Mouse (Mus musculus): ENCODE data around the gene Ift57. TPM values are rescaled to one million over a fixed set of nuclear protein-coding genes. Genes with fewer than 3 reads are reported as not detected.

The Ift57 gene
- polyA plus RNA-seq, 1 experiment, result 14.7 TPM

DNA sequence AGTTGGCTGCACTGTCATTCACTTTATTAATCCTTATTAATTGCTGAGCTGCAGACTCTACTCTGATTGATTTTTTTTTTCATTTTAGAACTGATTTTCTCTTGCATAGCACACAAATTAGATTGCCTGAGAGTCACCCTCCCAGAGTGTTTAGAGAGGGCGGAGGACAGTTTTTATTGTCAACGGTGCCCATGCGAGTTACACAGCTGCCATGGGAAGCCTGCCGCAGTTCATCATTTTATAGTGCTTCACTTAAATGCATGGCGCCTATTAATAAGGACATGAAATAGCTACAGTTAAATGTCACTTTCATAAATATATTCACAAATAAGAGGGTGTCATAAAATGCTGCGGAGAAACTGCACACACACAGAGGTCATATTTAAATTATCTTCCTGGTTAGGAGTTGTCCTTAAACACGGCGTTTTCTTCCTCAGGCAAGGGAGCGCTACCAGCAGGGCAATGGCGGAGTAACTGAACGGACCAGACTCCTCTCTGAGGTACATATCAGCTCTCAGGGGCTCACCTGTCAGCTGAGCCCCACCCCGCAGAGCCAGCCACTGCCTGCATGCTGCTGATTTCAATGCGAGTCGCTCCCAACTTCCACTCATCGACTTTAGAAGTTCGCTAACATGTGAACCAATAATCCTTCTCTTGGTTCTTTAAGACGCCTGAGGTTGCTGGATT lies 61.6 kb downstream of the Ift57 start:
- Histone ChIP-seq H3K36me3 (ENCODE audit: control insufficient read depth, insufficient read depth) (peaks cover 8% of the 10 kb centered on the region), H3ac (ENCODE audit: control insufficient read depth, insufficient read length) (no peak overlapping the region), H3K79me2 (ENCODE audit: control insufficient read depth, insufficient read depth) (no peaks in the 10 kb centered on the region), H3K4me2 (ENCODE audit: low read depth) (no peak overlapping the region), H3K27me3 (ENCODE audit: control insufficient read depth, insufficient read depth, insufficient read length) (no peaks in the 10 kb centered on the region), H3K4me3 (no peak overlapping the region)
- TF ChIP-seq REST (IDR thresholded peaks at IDR 0.05; ENCODE audit: insufficient read depth, insufficient read length) (no peak), MYOG (IDR thresholded peaks at IDR 0.05; ENCODE audit: control insufficient read depth in 1 of 3, insufficient read depth in 1 of 3, insufficient read length in 2 of 3, low read depth in 2 of 3) (no peak), SRF (IDR thresholded peaks at IDR 0.05; ENCODE audit: control insufficient read depth, insufficient read length, low read depth) (no peak), POLR2A (IDR thresholded peaks at IDR 0.05; ENCODE audit: insufficient read length, low read depth) (no peak), E2F4 (IDR thresholded peaks at IDR 0.05; ENCODE audit: insufficient read depth) (no peak), POLR2AphosphoS2 (IDR thresholded peaks at IDR 0.05; ENCODE audit: insufficient read length, low read depth) (no peak), MAX (IDR thresholded peaks at IDR 0.05; ENCODE audit: low read depth) (no peak), TCF3 (IDR thresholded peaks at IDR 0.05; ENCODE audit: insufficient read length, low read depth) (no peak), TCF12 (IDR thresholded peaks at IDR 0.05; ENCODE audit: insufficient read depth, poor library complexity, severe bottlenecking) (no peak)

DNA sequence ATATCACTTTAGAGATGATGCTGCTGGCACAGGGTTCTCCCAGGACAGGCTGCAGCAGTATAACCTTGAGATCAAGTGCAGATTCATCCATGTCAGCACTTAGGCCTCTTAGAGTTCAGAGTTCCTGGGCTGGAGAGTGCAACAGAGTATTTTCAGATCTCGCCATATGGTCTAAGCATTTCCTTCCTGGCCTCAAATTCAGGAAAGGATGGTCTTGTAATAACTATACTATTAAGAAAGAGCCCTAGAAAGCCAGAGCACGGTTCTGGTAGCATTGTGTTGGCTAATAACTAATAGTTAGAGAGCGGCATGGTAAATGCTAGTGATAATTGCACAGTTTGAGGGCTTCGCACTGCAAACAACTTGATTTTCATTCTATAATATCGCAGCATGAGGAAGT lies 62.9 kb downstream of the Ift57 start:
- Histone ChIP-seq H3K79me2 (ENCODE audit: control insufficient read depth, insufficient read depth) (no peaks in the 10 kb centered on the region), H3ac (ENCODE audit: control insufficient read depth, insufficient read length) (no peak overlapping the region), H3K4me2 (ENCODE audit: low read depth) (no peak overlapping the region), H3K36me3 (ENCODE audit: control insufficient read depth, insufficient read depth) (peaks cover 8% of the 10 kb centered on the region), H3K27me3 (ENCODE audit: control insufficient read depth, insufficient read depth, insufficient read length) (no peaks in the 10 kb centered on the region), H3K4me3 (no peak overlapping the region)
- no peak for TF ChIP-seq POLR2AphosphoS2 (IDR thresholded peaks at IDR 0.05; ENCODE audit: insufficient read length, low read depth)
- no peak for TF ChIP-seq POLR2A (IDR thresholded peaks at IDR 0.05; ENCODE audit: insufficient read length, low read depth)
- no peak for TF ChIP-seq MYOD1 (IDR thresholded peaks at IDR 0.05; ENCODE audit: control insufficient read depth in 1 of 3, insufficient read length in 2 of 3, low read depth in 2 of 3)
- no peak for TF ChIP-seq CEBPB (IDR thresholded peaks at IDR 0.05; ENCODE audit: insufficient read depth, poor library complexity, severe bottlenecking)
- no peak for TF ChIP-seq SRF (IDR thresholded peaks at IDR 0.05; ENCODE audit: control insufficient read depth, insufficient read length, low read depth)
- TF ChIP-seq MYOG (IDR thresholded peaks at IDR 0.05; ENCODE audit: control insufficient read depth in 1 of 3, insufficient read depth in 1 of 3, insufficient read length in 2 of 3, low read depth in 2 of 3), result no peak
- no peak for TF ChIP-seq TCF3 (IDR thresholded peaks at IDR 0.05; ENCODE audit: insufficient read length, low read depth)
- no peak for TF ChIP-seq USF1 (IDR thresholded peaks at IDR 0.05; ENCODE audit: low read depth)
- TF ChIP-seq E2F4 (IDR thresholded peaks at IDR 0.05; ENCODE audit: insufficient read depth), result no peak
- no peak for TF ChIP-seq TCF12 (IDR thresholded peaks at IDR 0.05; ENCODE audit: insufficient read depth, poor library complexity, severe bottlenecking)
- TF ChIP-seq MAX (IDR thresholded peaks at IDR 0.05; ENCODE audit: low read depth), result no peak
- TF ChIP-seq REST (IDR thresholded peaks at IDR 0.05; ENCODE audit: insufficient read depth, insufficient read length), result no peak

DNA sequence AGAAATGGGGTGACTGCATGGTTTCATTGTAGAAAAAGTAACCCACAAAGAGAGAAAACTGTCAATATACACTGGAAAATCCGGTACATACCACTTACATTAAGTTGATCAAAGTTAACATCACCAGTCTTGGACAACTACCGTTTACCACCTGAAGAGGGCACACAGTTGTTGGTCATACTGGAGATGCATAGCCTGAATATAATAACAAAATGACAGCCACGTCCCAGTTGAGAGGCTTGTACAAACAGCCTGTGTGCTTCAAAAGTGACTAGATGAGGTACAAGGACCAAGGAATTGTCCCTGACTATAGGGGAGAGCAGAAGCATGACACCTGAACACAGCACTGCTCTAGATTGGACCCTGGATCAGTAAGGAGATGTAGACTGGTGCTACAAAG lies 67.3 kb downstream of the Ift57 start:
- no peak overlapping the region for H3ac ChIP-seq (ENCODE audit: control insufficient read depth, insufficient read length)
- TF ChIP-seq MYOD1 (IDR thresholded peaks at IDR 0.05; ENCODE audit: control insufficient read depth in 1 of 3, insufficient read length in 2 of 3, low read depth in 2 of 3) (no peak), SRF (IDR thresholded peaks at IDR 0.05; ENCODE audit: control insufficient read depth, insufficient read length, low read depth) (no peak), E2F4 (IDR thresholded peaks at IDR 0.05; ENCODE audit: insufficient read depth) (no peak), CEBPB (IDR thresholded peaks at IDR 0.05; ENCODE audit: insufficient read depth, poor library complexity, severe bottlenecking) (no peak), MAX (IDR thresholded peaks at IDR 0.05; ENCODE audit: low read depth) (no peak), REST (IDR thresholded peaks at IDR 0.05; ENCODE audit: insufficient read depth, insufficient read length) (no peak), MYOG (IDR thresholded peaks at IDR 0.05; ENCODE audit: control insufficient read depth in 1 of 3, insufficient read depth in 1 of 3, insufficient read length in 2 of 3, low read depth in 2 of 3) (no peak), USF1 (IDR thresholded peaks at IDR 0.05; ENCODE audit: low read depth) (no peak), TCF3 (IDR thresholded peaks at IDR 0.05; ENCODE audit: insufficient read length, low read depth) (no peak)
- H3K4me3 ChIP-seq, result no peak overlapping the region
- H3K36me3 ChIP-seq (ENCODE audit: control insufficient read depth, insufficient read depth), result peaks cover 8% of the 10 kb centered on the region
- H3K79me2 ChIP-seq (ENCODE audit: control insufficient read depth, insufficient read depth), result no peaks in the 10 kb centered on the region
- no peaks in the 10 kb centered on the region for H3K27me3 ChIP-seq (ENCODE audit: control insufficient read depth, insufficient read depth, insufficient read length)
- no peak overlapping the region for H3K4me2 ChIP-seq (ENCODE audit: low read depth)

DNA sequence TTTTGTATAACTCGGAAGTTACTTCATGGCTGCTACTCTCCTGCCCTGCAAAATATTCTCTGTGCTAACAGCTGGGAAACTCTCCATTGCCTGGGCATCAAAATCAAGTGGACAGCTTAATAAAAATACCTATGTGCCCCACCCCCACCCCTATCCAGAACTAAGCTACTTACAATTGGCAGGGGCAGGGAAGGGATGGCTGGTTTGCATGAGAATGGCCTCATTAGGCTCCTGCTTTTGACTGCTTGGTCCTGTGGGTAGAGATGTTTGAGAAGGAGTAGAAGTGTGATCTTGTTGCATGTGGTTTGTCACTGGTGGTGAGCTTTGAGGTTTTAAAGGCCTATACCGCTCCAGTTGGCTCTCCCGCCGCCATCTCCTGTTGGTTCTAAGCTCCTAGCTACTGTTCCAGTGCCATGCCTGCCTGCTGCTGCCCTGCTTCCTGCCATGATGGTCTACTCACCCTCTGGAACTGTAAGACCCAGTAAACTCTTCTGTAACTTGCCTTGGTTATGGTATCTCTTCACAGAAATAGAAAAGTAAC lies 69.5 kb downstream of the Ift57 start:
- H3K4me2 ChIP-seq (ENCODE audit: low read depth), result no peak overlapping the region

More for the DNA sequence above, 69.5 kb downstream of the Ift57 start:
- Histone ChIP-seq H3K27me3 (ENCODE audit: control insufficient read depth, insufficient read depth, insufficient read length) (no peaks in the 10 kb centered on the region), H3ac (ENCODE audit: control insufficient read depth, insufficient read length) (no peak overlapping the region), H3K4me3 (no peak overlapping the region), H3K79me2 (ENCODE audit: control insufficient read depth, insufficient read depth) (no peaks in the 10 kb centered on the region), H3K36me3 (ENCODE audit: control insufficient read depth, insufficient read depth) (peaks cover 2% of the 10 kb centered on the region)
- TF ChIP-seq SRF (IDR thresholded peaks at IDR 0.05; ENCODE audit: control insufficient read depth, insufficient read length, low read depth) (no peak), POLR2AphosphoS2 (IDR thresholded peaks at IDR 0.05; ENCODE audit: insufficient read length, low read depth) (no peak), CEBPB (IDR thresholded peaks at IDR 0.05; ENCODE audit: insufficient read depth, poor library complexity, severe bottlenecking) (no peak), REST (IDR thresholded peaks at IDR 0.05; ENCODE audit: insufficient read depth, insufficient read length) (no peak), POLR2A (IDR thresholded peaks at IDR 0.05; ENCODE audit: insufficient read length, low read depth) (no peak), TCF3 (IDR thresholded peaks at IDR 0.05; ENCODE audit: insufficient read length, low read depth) (no peak), MYOD1 (IDR thresholded peaks at IDR 0.05; ENCODE audit: control insufficient read depth in 1 of 3, insufficient read length in 2 of 3, low read depth in 2 of 3) (no peak), MYOG (IDR thresholded peaks at IDR 0.05; ENCODE audit: control insufficient read depth in 1 of 3, insufficient read depth in 1 of 3, insufficient read length in 2 of 3, low read depth in 2 of 3) (no peak), TCF12 (IDR thresholded peaks at IDR 0.05; ENCODE audit: insufficient read depth, poor library complexity, severe bottlenecking) (no peak), E2F4 (IDR thresholded peaks at IDR 0.05; ENCODE audit: insufficient read depth) (no peak), USF1 (IDR thresholded peaks at IDR 0.05; ENCODE audit: low read depth) (no peak), MAX (IDR thresholded peaks at IDR 0.05; ENCODE audit: low read depth) (no peak)

Measured in myocyte (in vitro differentiated cells).